Mouse (Mus musculus): ENCODE measurements around the gene Sh3bp4. TPM values are rescaled to one million over a fixed set of nuclear protein-coding genes. Genes with fewer than 3 reads are reported as not detected.

Sh3bp4 gene
- total and polyA plus RNA-seq, 3 experiments = not detected

GRCm38 (mm10) chr1:89105891-89106830 lies 35.9 kb downstream of the Sh3bp4 start:
- no peaks in the 10 kb centered on the region for H3K79me2 ChIP-seq (replicated peaks; ENCODE audit: control insufficient read depth, extremely low read depth, insufficient read depth, poor library complexity, severe bottlenecking)
- H3K4me2 ChIP-seq (ENCODE audit: insufficient read depth, low read depth, poor library complexity, severe bottlenecking) = no peak overlapping the region
- H3K27ac ChIP-seq (ENCODE audit: insufficient read depth, low read depth) = no peak overlapping the region
- no peak for DNase-seq (ENCODE audit: extremely low read depth)
- in situ Hi-C loops (cut with MboI; ENCODE audit: low pct_ligation_motif_present, low pct_unique_long_range_greater_than_20kb, low sequenced_read_pairs) = no loop called here
- TF ChIP-seq TCF12 (IDR thresholded peaks at IDR 0.05; ENCODE audit: low read depth, low read length) (no peak), ETS1 (conservative IDR thresholded peaks at IDR 0.05; ENCODE audit: low read depth, low read length) (no peak), MAX (IDR thresholded peaks at IDR 0.05; ENCODE audit: low read length) (no peak), BHLHE40 (IDR thresholded peaks at IDR 0.05; ENCODE audit: low read depth, low read length) (no peak), ZC3H11A (IDR thresholded peaks at IDR 0.05; ENCODE audit: low read depth, low read length) (no peak), JUN (IDR thresholded peaks at IDR 0.05; ENCODE audit: insufficient read depth, low read depth, low read length) (no peak), MYC (IDR thresholded peaks at IDR 0.05; ENCODE audit: low read depth, low read length) (no peak), ZNF384 (IDR thresholded peaks at IDR 0.05; ENCODE audit: low read depth, low read length) (no peak), TBP (conservative IDR thresholded peaks at IDR 0.05; ENCODE audit: low read depth, low read length) (no peak), MAFK (IDR thresholded peaks at IDR 0.05; ENCODE audit: insufficient replicate concordance, low read length) (no peak)
- dilution Hi-C loops (cut with MboI; ENCODE audit: extremely low pct_ligation_motif_present, extremely low pct_unique_long_range_greater_than_20kb, low sequenced_read_pairs) = no loop called here
- H3K4me1 ChIP-seq (ENCODE audit: control insufficient read depth in 1 of 2, insufficient read depth in 2 of 2) = no peaks in the 10 kb centered on the region
- H3K27me3 ChIP-seq (replicated peaks) = no peaks in the 10 kb centered on the region
- no peak overlapping the region for H3K9ac ChIP-seq (ENCODE audit: insufficient read depth, low read depth)
- no peak overlapping the region for H3K4me3 ChIP-seq (replicated peaks in 1 of 3; ENCODE audit: low read depth in 2 of 3, low read length in 2 of 3, poor library complexity in 1 of 3)
- H3K36me3 ChIP-seq (replicated peaks in 1 of 2; ENCODE audit: control insufficient read depth in 1 of 2, insufficient read depth in 1 of 2, low read length in 1 of 2) = no peaks in the 10 kb centered on the region
- H3K9me3 ChIP-seq (replicated peaks; ENCODE audit: low read length) = peaks cover 90% of the 10 kb centered on the region

- Histone ChIP-seq H3K4me3 (replicated peaks in 1 of 3; ENCODE audit: low read depth in 2 of 3, low read length in 2 of 3, poor library complexity in 1 of 3) (no peak overlapping the region), H3K4me1 (ENCODE audit: control insufficient read depth in 1 of 2, insufficient read depth in 2 of 2) (no peaks in the 10 kb centered on the region), H3K79me2 (replicated peaks; ENCODE audit: control insufficient read depth, extremely low read depth, insufficient read depth, poor library complexity, severe bottlenecking) (no peaks in the 10 kb centered on the region), H3K27ac (ENCODE audit: insufficient read depth, low read depth) (no peak overlapping the region), H3K27me3 (replicated peaks) (no peaks in the 10 kb centered on the region), H3K9ac (ENCODE audit: insufficient read depth, low read depth) (no peak overlapping the region), H3K36me3 (replicated peaks in 1 of 2; ENCODE audit: control insufficient read depth in 1 of 2, insufficient read depth in 1 of 2, low read length in 1 of 2) (no peaks in the 10 kb centered on the region), H3K9me3 (replicated peaks; ENCODE audit: low read length) (peaks cover 99% of the 10 kb centered on the region), H3K4me2 (ENCODE audit: insufficient read depth, low read depth, poor library complexity, severe bottlenecking) (no peak overlapping the region)
- TF ChIP-seq NRF1 (IDR thresholded peaks at IDR 0.05; ENCODE audit: low read depth, low read length) (no peak), JUN (IDR thresholded peaks at IDR 0.05; ENCODE audit: insufficient read depth, low read depth, low read length) (no peak)
- dilution Hi-C loops (cut with MboI; ENCODE audit: extremely low pct_ligation_motif_present, extremely low pct_unique_long_range_greater_than_20kb, low sequenced_read_pairs) (no loop called here), in situ Hi-C loops (cut with MboI; ENCODE audit: low pct_ligation_motif_present, low pct_unique_long_range_greater_than_20kb, low sequenced_read_pairs) (no loop called here)
- no peak for DNase-seq (ENCODE audit: extremely low read depth)
Measured at GRCm38 (mm10) chr1:89107466-89107865, 37.3 kb downstream of the Sh3bp4 start.
